Mouse (Mus musculus): ENCODE measurements at regions not wholly inside any gene's neighbourhood (a gene's known extent, or its start where the extent isn't known, plus 50 kb on each side); places are given as distances from the start of the nearest gene placed in this dataset.
A peak's percentile ranks its signal among the peaks of the same experiment; 100 is the strongest.

- H3K36me3 ChIP-seq (ENCODE audit: control insufficient read depth, insufficient read depth): no peaks in the 10 kb centered on the region
- H3K27ac ChIP-seq (ENCODE audit: low read depth, low read length): no peak overlapping the region
- no peaks in the 10 kb centered on the region for H3K4me1 ChIP-seq (replicated peaks; ENCODE audit: control insufficient read depth, insufficient read depth, low read length)
- no peak for ATAC-seq
- no peak overlapping the region for H3K9ac ChIP-seq (ENCODE audit: low read depth, low read length)
- H3K4me3 ChIP-seq (ENCODE audit: low read depth, low read length): no peak overlapping the region
- 0 out of 2 replicates have a peak, but pooled peaks cover 3% of the 10 kb centered on the region for H3K9me3 ChIP-seq (ENCODE audit: control insufficient read depth)
- WGBS: 92% methylated on average over 2 of the region's 2 CpGs
- no peak overlapping the region for H3K4me2 ChIP-seq (replicated peaks; ENCODE audit: low read depth)
- no peaks in the 10 kb centered on the region for H3K27me3 ChIP-seq (replicated peaks; ENCODE audit: control insufficient read depth, insufficient read depth, low read length)
- no peak for TF ChIP-seq CTCF (IDR thresholded peaks at IDR 0.05; ENCODE audit: low read depth)
Measured at GRCm38 (mm10) chr14:25334186-25334585, 124.8 kb upstream of the Zmiz1 start.

DNA sequence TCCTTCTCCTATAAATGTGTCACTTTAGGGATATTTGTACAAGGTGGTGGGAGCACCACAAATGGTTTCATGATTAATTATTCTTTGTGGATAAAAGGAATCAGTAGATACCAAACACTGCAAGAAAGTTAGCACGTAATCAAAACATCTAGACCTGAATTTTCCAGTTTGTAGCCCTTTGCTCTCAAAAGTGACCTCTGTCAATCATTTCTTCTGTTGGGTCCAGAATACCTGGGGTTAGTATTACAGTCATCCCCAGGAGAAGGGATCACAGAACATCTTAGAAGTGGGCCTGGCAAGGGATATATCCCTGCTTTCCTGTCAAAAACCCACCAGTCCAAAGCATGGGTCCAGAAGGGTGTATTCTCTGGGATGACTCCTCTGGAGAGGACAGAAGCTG lies 122.1 kb upstream of the Zmiz1 start:
- Histone ChIP-seq H3K9me3 (ENCODE audit: control insufficient read depth) (0 out of 2 replicates have a peak, but pooled peaks cover 3% of the 10 kb centered on the region), H3K27me3 (replicated peaks; ENCODE audit: control insufficient read depth, insufficient read depth, low read length) (no peaks in the 10 kb centered on the region), H3K9ac (ENCODE audit: low read depth, low read length) (no peak overlapping the region), H3K27ac (ENCODE audit: low read depth, low read length) (no peak overlapping the region), H3K4me2 (replicated peaks; ENCODE audit: low read depth) (no peak overlapping the region), H3K36me3 (ENCODE audit: control insufficient read depth, insufficient read depth) (no peaks in the 10 kb centered on the region), H3K4me1 (replicated peaks; ENCODE audit: control insufficient read depth, insufficient read depth, low read length) (peaks cover 2% of the 10 kb centered on the region; the same call in 1 of the 2 replicates), H3K4me3 (ENCODE audit: low read depth, low read length) (no peak overlapping the region)
- WGBS: 95% methylated on average over 1 of the region's 1 CpGs
- no peak for TF ChIP-seq CTCF (IDR thresholded peaks at IDR 0.05; ENCODE audit: low read depth)
- no peak for ATAC-seq

GRCm38 (mm10) chr14:25338404-25339051 lies 120.5 kb upstream of the Zmiz1 start:
- H3K4me2 ChIP-seq (replicated peaks; ENCODE audit: low read depth): no peak overlapping the region
- H3K36me3 ChIP-seq (ENCODE audit: control insufficient read depth, insufficient read depth): no peaks in the 10 kb centered on the region
- TF ChIP-seq CTCF (IDR thresholded peaks at IDR 0.05; ENCODE audit: low read depth): no peak
- no peaks in the 10 kb centered on the region for H3K27me3 ChIP-seq (replicated peaks; ENCODE audit: control insufficient read depth, insufficient read depth, low read length)
- no peak overlapping the region for H3K4me3 ChIP-seq (ENCODE audit: low read depth, low read length)
- peaks cover 6% of the 10 kb centered on the region; the same call in 1 of the 2 replicates for H3K4me1 ChIP-seq (replicated peaks; ENCODE audit: control insufficient read depth, insufficient read depth, low read length)
- 0 out of 2 replicates have a peak, but pooled peaks cover 3% of the 10 kb centered on the region for H3K9me3 ChIP-seq (ENCODE audit: control insufficient read depth)
- WGBS: 73% methylated on average over 9 of the region's 9 CpGs
- no peak overlapping the region for H3K27ac ChIP-seq (ENCODE audit: low read depth, low read length)
- no peak overlapping the region for H3K9ac ChIP-seq (ENCODE audit: low read depth, low read length)
- ATAC-seq: no peak

- no peak overlapping the region for H3K4me3 ChIP-seq (ENCODE audit: low read depth, low read length)
- ATAC-seq: no peak
- WGBS: 83% methylated on average over 9 of the region's 9 CpGs
- H3K9me3 ChIP-seq (ENCODE audit: control insufficient read depth): no peaks in the 10 kb centered on the region
- H3K4me2 ChIP-seq (replicated peaks; ENCODE audit: low read depth): no peak overlapping the region
- H3K4me1 ChIP-seq (replicated peaks; ENCODE audit: control insufficient read depth, insufficient read depth, low read length): peaks cover 9% of the 10 kb centered on the region
- no peaks in the 10 kb centered on the region for H3K36me3 ChIP-seq (ENCODE audit: control insufficient read depth, insufficient read depth)
- H3K27ac ChIP-seq (ENCODE audit: low read depth, low read length): no peak overlapping the region
- no peak for TF ChIP-seq CTCF (IDR thresholded peaks at IDR 0.05; ENCODE audit: low read depth)
- H3K27me3 ChIP-seq (replicated peaks; ENCODE audit: control insufficient read depth, insufficient read depth, low read length): no peaks in the 10 kb centered on the region
- H3K9ac ChIP-seq (ENCODE audit: low read depth, low read length): no peak overlapping the region
Measured at GRCm38 (mm10) chr14:25340845-25341244, 118.1 kb upstream of the Zmiz1 start.

DNA sequence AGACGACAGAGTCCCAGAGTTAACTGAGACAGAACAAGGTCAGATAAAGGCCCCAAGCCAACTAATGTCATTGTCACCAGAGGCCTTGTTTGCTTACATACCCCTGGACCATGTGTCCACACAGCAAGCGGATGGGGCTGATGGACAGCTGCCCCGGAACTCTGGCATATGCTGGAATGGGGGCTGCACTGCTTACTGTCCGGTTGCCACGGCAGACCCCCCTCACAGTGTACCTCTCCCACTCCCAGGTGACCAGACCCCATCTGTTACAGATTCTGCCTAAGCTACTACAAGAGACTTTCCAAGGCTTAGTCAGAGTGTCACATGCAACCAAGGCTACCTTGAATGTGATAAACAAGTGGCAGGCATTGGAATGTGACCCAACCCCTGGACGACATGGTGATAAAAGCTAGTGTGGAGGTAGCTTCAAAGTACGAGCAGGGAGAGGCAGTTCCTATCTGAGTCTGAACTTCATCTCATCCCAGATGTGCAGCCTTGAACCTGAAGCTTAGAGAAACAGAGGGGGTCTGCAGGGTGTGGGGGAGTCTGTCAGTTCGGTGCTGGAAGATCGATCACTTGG lies 117.0 kb upstream of the Zmiz1 start:
- no peaks in the 10 kb centered on the region for H3K9me3 ChIP-seq (ENCODE audit: control insufficient read depth)
- H3K4me2 ChIP-seq (replicated peaks; ENCODE audit: low read depth): no peak overlapping the region
- ATAC-seq: peak; percentile 70
- no peaks in the 10 kb centered on the region for H3K27me3 ChIP-seq (replicated peaks; ENCODE audit: control insufficient read depth, insufficient read depth, low read length)
- no peak overlapping the region for H3K9ac ChIP-seq (ENCODE audit: low read depth, low read length)
- TF ChIP-seq CTCF (IDR thresholded peaks at IDR 0.05; ENCODE audit: low read depth): no peak
- 55% methylated on average over 9 of the region's 9 CpGs for WGBS
- no peak overlapping the region for H3K4me3 ChIP-seq (ENCODE audit: low read depth, low read length)
- no peaks in the 10 kb centered on the region for H3K36me3 ChIP-seq (ENCODE audit: control insufficient read depth, insufficient read depth)
- peaks cover 10% of the 10 kb centered on the region for H3K4me1 ChIP-seq (replicated peaks; ENCODE audit: control insufficient read depth, insufficient read depth, low read length)
- H3K27ac ChIP-seq (ENCODE audit: low read depth, low read length): no peak overlapping the region

GRCm38 (mm10) chr14:25342865-25343565 lies 116.0 kb upstream of the Zmiz1 start:
- no peak overlapping the region for H3K9ac ChIP-seq (ENCODE audit: low read depth, low read length)
- no peak overlapping the region for H3K4me2 ChIP-seq (replicated peaks; ENCODE audit: low read depth)
- no peaks in the 10 kb centered on the region for H3K27me3 ChIP-seq (replicated peaks; ENCODE audit: control insufficient read depth, insufficient read depth, low read length)
- no peaks in the 10 kb centered on the region for H3K9me3 ChIP-seq (ENCODE audit: control insufficient read depth)
- WGBS: 31% methylated on average over 4 of the region's 4 CpGs
- no peak for ATAC-seq
- H3K4me3 ChIP-seq (ENCODE audit: low read depth, low read length): no peak overlapping the region
- no peaks in the 10 kb centered on the region for H3K36me3 ChIP-seq (ENCODE audit: control insufficient read depth, insufficient read depth)
- peaks cover 10% of the 10 kb centered on the region for H3K4me1 ChIP-seq (replicated peaks; ENCODE audit: control insufficient read depth, insufficient read depth, low read length)
- no peak overlapping the region; the same call in 1 of the 2 replicates for H3K27ac ChIP-seq (ENCODE audit: low read depth, low read length)
- TF ChIP-seq CTCF (IDR thresholded peaks at IDR 0.05; ENCODE audit: low read depth): no peak

All from intestine, postnatal 0 days (tissue).